Mouse (Mus musculus) kidney, adult 2 months (tissue): ENCODE measurements around the gene Ppp2r5d. TPM values are rescaled to one million over a fixed set of nuclear protein-coding genes. Genes with fewer than 3 reads are reported as not detected.

ENCODE experiments used
- DNase-seq: peaks from one replicate; pipeline ENCODE4 v3.0.0; 2021
- H3K27ac ChIP-seq: fragments of 200-500 bp; 2 replicates; pipeline ENCODE4 v1.5.1; 2012; ENCODE audit warnings: low read depth, low read length, control low read depth, inconsistent platforms; ENCODE audit not compliant: insufficient read depth
- H3K27me3 ChIP-seq: fragments of 200-500 bp; replicated peaks from 2 replicates; pipeline ENCODE4 v1.6.1; 2012; ENCODE audit warnings: mild to moderate bottlenecking, moderate library complexity, low read length, inconsistent platforms; ENCODE audit not compliant: control insufficient read depth, insufficient read depth
- H3K36me3 ChIP-seq: fragments of 200-500 bp; 2 replicates; pipeline ENCODE4 v1.6.1; 2012; ENCODE audit warnings: mild to moderate bottlenecking, moderate library complexity, low read length, inconsistent platforms; ENCODE audit not compliant: control insufficient read depth, insufficient read depth
- H3K4me1 ChIP-seq: fragments of 200-500 bp; 2 replicates; pipeline ENCODE4 v1.6.1; 2011; ENCODE audit warnings: low read length; ENCODE audit not compliant: control insufficient read depth, insufficient read depth
- H3K4me3 ChIP-seq: fragments of 200-500 bp; 2 replicates; pipeline ENCODE4 v1.5.1; 2011; ENCODE audit warnings: mild to moderate bottlenecking, low read depth, low read length, control low read depth; ENCODE audit not compliant: insufficient read depth
- CTCF ChIP-seq: fragments of 200-500 bp; conservative IDR thresholded peaks from 2 replicates; pipeline ENCODE4 v1.5.1; 2011; ENCODE audit warnings: low read depth, mild to moderate bottlenecking, control low read depth, low read length, moderate library complexity, mixed read lengths; ENCODE audit not compliant: insufficient read depth, insufficient read length
- POLR2A ChIP-seq: fragments of 200-500 bp; IDR thresholded peaks from one replicate; pipeline ENCODE4 v1.6.1; 2011; ENCODE audit warnings: low read depth, low read length, control low read depth
- WGBS: fragments of 180-500 bp; shearing (Covaris S2); methylation state at CpG from one replicate; pipeline ENCODE4 v1.1.7; 2018; 5-methylcytosine and 5-hydroxymethylcytosine counted together
- polyA plus RNA-seq: library from polyadenylated mRNA; depleted of rRNA; stranded (reverse); fragments of >200 nt; gene quantifications from 2 replicates; pipeline ENCODE4 v1.2.3, GENCODE M21; 2012

The Ppp2r5d gene
- polyA plus RNA-seq, 1 experiment: 37.2 TPM

- no peak for DNase-seq
- no peaks in the 10 kb centered on the region for H3K27me3 ChIP-seq
- TF ChIP-seq POLR2A (no peak), CTCF (no peak)
- H3K36me3 ChIP-seq: no peaks in the 10 kb centered on the region
- H3K27ac ChIP-seq: no peak overlapping the region; the same call in 1 of the 2 replicates
- WGBS: 43% methylated on average over 11 of the region's 11 CpGs
- H3K4me3 ChIP-seq: peak overlapping the region; percentile 47
- H3K4me1 ChIP-seq: peaks cover 7% of the 10 kb centered on the region; the same call in 1 of the 2 replicates
Observed at GRCm38 (mm10) chr17:46728496-46728895, 23.6 kb upstream of the Ppp2r5d start.

GRCm38 (mm10) chr17:46728021-46728420, 23.1 kb upstream of the Ppp2r5d start:
- TF ChIP-seq CTCF: peak; percentile 51
- no peak for TF ChIP-seq POLR2A
- Histone ChIP-seq H3K36me3 (peaks cover 2% of the 10 kb centered on the region; the same call in 1 of the 2 replicates), H3K4me3 (no peak overlapping the region), H3K27me3 (no peaks in the 10 kb centered on the region), H3K4me1 (peaks cover 7% of the 10 kb centered on the region; the same call in 1 of the 2 replicates), H3K27ac (no peak overlapping the region)
- WGBS: 42% methylated on average over 6 of the region's 6 CpGs
- DNase-seq: peak; percentile 55

GRCm38 (mm10) chr17:46727271-46727670, 22.4 kb upstream of the Ppp2r5d start:
- DNase-seq: peak; percentile 36
- TF ChIP-seq POLR2A: no peak
- no peak for TF ChIP-seq CTCF
- Histone ChIP-seq H3K27me3 (no peaks in the 10 kb centered on the region), H3K4me1 (peaks cover 7% of the 10 kb centered on the region; the same call in 1 of the 2 replicates), H3K27ac (no peak overlapping the region), H3K4me3 (no peak overlapping the region), H3K36me3 (peaks cover 2% of the 10 kb centered on the region; the same call in 1 of the 2 replicates)
- WGBS: 82% methylated on average over 11 of the region's 11 CpGs

- DNase-seq: no peak
- H3K27me3 ChIP-seq: no peaks in the 10 kb centered on the region
- H3K36me3 ChIP-seq: peaks cover 2% of the 10 kb centered on the region; the same call in 1 of the 2 replicates
- H3K27ac ChIP-seq: no peak overlapping the region
- peaks cover 7% of the 10 kb centered on the region; the same call in 1 of the 2 replicates for H3K4me1 ChIP-seq
- 91% methylated on average over 26 of the region's 26 CpGs for WGBS
- H3K4me3 ChIP-seq: no peak overlapping the region
- no peak for TF ChIP-seq CTCF
Observed at GRCm38 (mm10) chr17:46725731-46726645, 21.1 kb upstream of the Ppp2r5d start.

GRCm38 (mm10) chr17:46725273-46725672, 20.4 kb upstream of the Ppp2r5d start:
- WGBS: 71% methylated on average over 9 of the region's 9 CpGs
- Histone ChIP-seq H3K27me3 (no peaks in the 10 kb centered on the region), H3K4me3 (no peak overlapping the region), H3K4me1 (peaks cover 7% of the 10 kb centered on the region; the same call in 1 of the 2 replicates), H3K27ac (no peak overlapping the region), H3K36me3 (peaks cover 2% of the 10 kb centered on the region; the same call in 1 of the 2 replicates)
- no peak for DNase-seq
- TF ChIP-seq POLR2A (no peak), CTCF (peak; percentile 55)

- TF ChIP-seq POLR2A: no peak
- no peak for TF ChIP-seq CTCF
Observed at GRCm38 (mm10) chr17:46724477-46725084, 19.7 kb upstream of the Ppp2r5d start.

GRCm38 (mm10) chr17:46721077-46721476, 16.2 kb upstream of the Ppp2r5d start:
- Histone ChIP-seq H3K4me3 (no peak overlapping the region), H3K27me3 (no peaks in the 10 kb centered on the region), H3K36me3 (peaks cover 2% of the 10 kb centered on the region; the same call in 1 of the 2 replicates), H3K27ac (no peak overlapping the region), H3K4me1 (no peaks in the 10 kb centered on the region)
- DNase-seq: no peak
- TF ChIP-seq CTCF (no peak), POLR2A (no peak)
- WGBS: 90% methylated on average over 7 of the region's 7 CpGs

More at GRCm38 (mm10) chr17:46724477-46725084, 19.7 kb upstream of the Ppp2r5d start:
- H3K4me3 ChIP-seq: no peak overlapping the region
- peaks cover 7% of the 10 kb centered on the region; the same call in 1 of the 2 replicates for H3K4me1 ChIP-seq
- DNase-seq: no peak
- H3K36me3 ChIP-seq: peaks cover 2% of the 10 kb centered on the region; the same call in 1 of the 2 replicates
- WGBS: 80% methylated on average over 20 of the region's 20 CpGs
- no peak overlapping the region for H3K27ac ChIP-seq
- no peaks in the 10 kb centered on the region for H3K27me3 ChIP-seq
